Mouse (Mus musculus): ENCODE data around the gene Bmf. TPM values are rescaled to one million over a fixed set of nuclear protein-coding genes. Genes with fewer than 3 reads are reported as not detected.

The Bmf gene
- polyA plus RNA-seq, 1 experiment from 2014 or later: 9.8 TPM

- peak; percentile 91 for DNase-seq (ENCODE audit: low spot score)
- Histone ChIP-seq H3K27me3 (replicated peaks; ENCODE audit: insufficient read depth, low read length) (no peaks in the 10 kb centered on the region), H3K27ac (ENCODE audit: low read length) (peak overlapping the region; percentile 80), H3K36me3 (ENCODE audit: insufficient read depth, low read length) (no peaks in the 10 kb centered on the region), H3K9me3 (ENCODE audit: low read length) (no peaks in the 10 kb centered on the region), H3K9ac (replicated peaks; ENCODE audit: low read depth) (no peak overlapping the region), H3K4me3 (ENCODE audit: low read depth, low read length) (no peak overlapping the region), H3K4me2 (replicated peaks; ENCODE audit: low read depth, low read length) (no peak overlapping the region), H3K4me1 (ENCODE audit: insufficient read depth, low read depth, low read length) (peaks cover 20% of the 10 kb centered on the region; the same call in 1 of the 2 replicates)
- TF ChIP-seq EP300 (IDR thresholded peaks at IDR 0.05) (peak; percentile 49), CTCF (IDR thresholded peaks at IDR 0.05) (no peak)
- WGBS: 16% methylated on average over 12 of the region's 12 CpGs
- peak; percentile 79 for ATAC-seq
Measured at GRCm38 (mm10) chr2:118490241-118491091, 59.0 kb downstream of the Bmf start.

GRCm38 (mm10) chr2:118487806-118488205 lies 61.7 kb downstream of the Bmf start:
- H3K4me2 ChIP-seq (replicated peaks; ENCODE audit: low read depth, low read length): no peak overlapping the region
- ATAC-seq: no peak
- DNase-seq (ENCODE audit: low spot score): no peak
- H3K9ac ChIP-seq (replicated peaks; ENCODE audit: low read depth): no peak overlapping the region
- H3K4me1 ChIP-seq (ENCODE audit: insufficient read depth, low read depth, low read length): peaks cover 20% of the 10 kb centered on the region; the same call in 1 of the 2 replicates
- H3K9me3 ChIP-seq (ENCODE audit: low read length): no peaks in the 10 kb centered on the region
- no peaks in the 10 kb centered on the region for H3K27me3 ChIP-seq (replicated peaks; ENCODE audit: insufficient read depth, low read length)
- no peak overlapping the region for H3K4me3 ChIP-seq (ENCODE audit: low read depth, low read length)
- TF ChIP-seq EP300 (IDR thresholded peaks at IDR 0.05) (no peak), CTCF (IDR thresholded peaks at IDR 0.05) (peak; percentile 66)
- WGBS: 76% methylated on average over 3 of the region's 3 CpGs
- no peak overlapping the region for H3K27ac ChIP-seq (ENCODE audit: low read length)
- H3K36me3 ChIP-seq (ENCODE audit: insufficient read depth, low read length): no peaks in the 10 kb centered on the region

GRCm38 (mm10) chr2:118486933-118487332 lies 62.6 kb downstream of the Bmf start:
- Histone ChIP-seq H3K4me1 (ENCODE audit: insufficient read depth, low read depth, low read length) (peaks cover 19% of the 10 kb centered on the region; the same call in 1 of the 2 replicates), H3K4me3 (ENCODE audit: low read depth, low read length) (no peak overlapping the region), H3K4me2 (replicated peaks; ENCODE audit: low read depth, low read length) (no peak overlapping the region), H3K27me3 (replicated peaks; ENCODE audit: insufficient read depth, low read length) (no peaks in the 10 kb centered on the region), H3K36me3 (ENCODE audit: insufficient read depth, low read length) (no peaks in the 10 kb centered on the region), H3K9me3 (ENCODE audit: low read length) (no peaks in the 10 kb centered on the region), H3K27ac (ENCODE audit: low read length) (no peak overlapping the region), H3K9ac (replicated peaks; ENCODE audit: low read depth) (no peak overlapping the region)
- 15% methylated on average over 12 of the region's 12 CpGs for WGBS
- DNase-seq (ENCODE audit: low spot score) (peak; percentile 78), ATAC-seq (peak; percentile 32)
- peak; percentile 100 for TF ChIP-seq CTCF (IDR thresholded peaks at IDR 0.05)
- TF ChIP-seq EP300 (IDR thresholded peaks at IDR 0.05): no peak

GRCm38 (mm10) chr2:118485415-118485814 lies 64.1 kb downstream of the Bmf start:
- H3K4me1 ChIP-seq (ENCODE audit: insufficient read depth, low read depth, low read length): peaks cover 7% of the 10 kb centered on the region; the same call in 1 of the 2 replicates
- DNase-seq (ENCODE audit: low spot score) (no peak), ATAC-seq (no peak)
- TF ChIP-seq EP300 (IDR thresholded peaks at IDR 0.05) (no peak), CTCF (IDR thresholded peaks at IDR 0.05) (no peak)
- H3K27ac ChIP-seq (ENCODE audit: low read length): no peak overlapping the region
- H3K4me2 ChIP-seq (replicated peaks; ENCODE audit: low read depth, low read length): no peak overlapping the region
- no peaks in the 10 kb centered on the region for H3K27me3 ChIP-seq (replicated peaks; ENCODE audit: insufficient read depth, low read length)
- no peak overlapping the region for H3K9ac ChIP-seq (replicated peaks; ENCODE audit: low read depth)
- no peak overlapping the region for H3K4me3 ChIP-seq (ENCODE audit: low read depth, low read length)
- no peaks in the 10 kb centered on the region for H3K36me3 ChIP-seq (ENCODE audit: insufficient read depth, low read length)
- 77% methylated on average over 3 of the region's 3 CpGs for WGBS
- no peaks in the 10 kb centered on the region for H3K9me3 ChIP-seq (ENCODE audit: low read length)

GRCm38 (mm10) chr2:118484386-118484898 lies 65.0 kb downstream of the Bmf start:
- Histone ChIP-seq H3K27ac (ENCODE audit: low read length) (no peak overlapping the region), H3K9ac (replicated peaks; ENCODE audit: low read depth) (no peak overlapping the region), H3K27me3 (replicated peaks; ENCODE audit: insufficient read depth, low read length) (no peaks in the 10 kb centered on the region), H3K4me1 (ENCODE audit: insufficient read depth, low read depth, low read length) (no peaks in the 10 kb centered on the region), H3K36me3 (ENCODE audit: insufficient read depth, low read length) (no peaks in the 10 kb centered on the region), H3K9me3 (ENCODE audit: low read length) (no peaks in the 10 kb centered on the region), H3K4me3 (ENCODE audit: low read depth, low read length) (no peak overlapping the region), H3K4me2 (replicated peaks; ENCODE audit: low read depth, low read length) (no peak overlapping the region)
- DNase-seq (ENCODE audit: low spot score) (no peak), ATAC-seq (no peak)
- no peak for TF ChIP-seq CTCF (IDR thresholded peaks at IDR 0.05)
- TF ChIP-seq EP300 (IDR thresholded peaks at IDR 0.05): no peak
- WGBS: 83% methylated on average over 9 of the region's 9 CpGs

GRCm38 (mm10) chr2:118483032-118483431 lies 66.5 kb downstream of the Bmf start:
- WGBS: 73% methylated on average over 5 of the region's 5 CpGs
- DNase-seq (ENCODE audit: low spot score) (no peak), ATAC-seq (no peak)
- no peak overlapping the region for H3K4me3 ChIP-seq (ENCODE audit: low read depth, low read length)
- no peaks in the 10 kb centered on the region for H3K36me3 ChIP-seq (ENCODE audit: insufficient read depth, low read length)
- H3K27me3 ChIP-seq (replicated peaks; ENCODE audit: insufficient read depth, low read length): no peaks in the 10 kb centered on the region
- H3K4me1 ChIP-seq (ENCODE audit: insufficient read depth, low read depth, low read length): peaks cover 7% of the 10 kb centered on the region; the same call in 1 of the 2 replicates
- H3K27ac ChIP-seq (ENCODE audit: low read length): no peak overlapping the region
- no peak overlapping the region for H3K9ac ChIP-seq (replicated peaks; ENCODE audit: low read depth)
- TF ChIP-seq EP300 (IDR thresholded peaks at IDR 0.05) (no peak), CTCF (IDR thresholded peaks at IDR 0.05) (no peak)
- H3K4me2 ChIP-seq (replicated peaks; ENCODE audit: low read depth, low read length): no peak overlapping the region
- H3K9me3 ChIP-seq (ENCODE audit: low read length): no peaks in the 10 kb centered on the region
